Mouse (Mus musculus) MEL (cell line): Measurements from ENCODE around the gene Ap1ar.

Experiments used
- ELF1 ChIP-seq: IDR thresholded peaks from 2 replicates; pipeline ENCODE4 v1.6.1; 2014; ENCODE audit warnings: low read depth, mild to moderate bottlenecking, inconsistent platforms, low read length, improper control_type of control experiment, moderate library complexity
- EP300 ChIP-seq, 2 experiments: IDR thresholded peaks; 2 replicates each; pipeline ENCODE4 v1.6.1; 2011; ENCODE audit warnings: improper control_type of control experiment in 2 of 2, low read length in 2 of 2, low read depth in 1 of 2, mild to moderate bottlenecking in 1 of 2
- GABPA ChIP-seq: IDR thresholded peaks from 2 replicates; pipeline ENCODE4 v1.6.1; 2012; ENCODE audit warnings: low read depth, mild to moderate bottlenecking, inconsistent platforms, low read length, improper control_type of control experiment, moderate library complexity
- GATA1 ChIP-seq: IDR thresholded peaks from 2 replicates; pipeline ENCODE4 v1.6.1; 2011; ENCODE audit warnings: low read depth, low read length, improper control_type of control experiment
- JUND ChIP-seq: IDR thresholded peaks from 2 replicates; pipeline ENCODE4 v1.6.1; 2011; ENCODE audit warnings: low read depth, mild to moderate bottlenecking, improper control_type of control experiment, low read length
- POLR2AphosphoS2 ChIP-seq: IDR thresholded peaks from 2 replicates; pipeline ENCODE4 v1.6.1; 2011; ENCODE audit warnings: low read length, improper control_type of control experiment

GRCm38 (mm10) chr3:127764541-127764940, 72.8 kb downstream of the Ap1ar start:
- TF ChIP-seq GABPA (no peak), ELF1 (no peak), JUND (no peak), POLR2AphosphoS2 (no peak), EP300 (IDR thresholded peaks at IDR 0.05; ENCODE audit: low read depth in 1 of 2, low read length in 2 of 2) (no peak), GATA1 (no peak)
